In genomic region chr12:102757689-102758402, GRCm38 (mm10) we compare ENCODE assay signal across 8 mouse cellular contexts. TPM values are rescaled to one million over a fixed set of nuclear protein-coding genes. Genes with fewer than 3 reads are reported as not detected.
DNase-seq lines count a peak whose midpoint lies in the region; ATAC-seq lines count a peak whose summit lies in the region.

Gene Gm28051 (minus strand): TSS chr12:102757765.
Gene Gon7 (minus strand): TSS chr12:102757803.
Gene Ubr7 (plus strand): TSS chr12:102757967.

- DNase-seq in adipocyte (ENCODE audit: low spot score): peak; percentile 98
- DNase-seq in embryo, embryonic 10 days (ENCODE audit: low spot score): peak; percentile 97
- peak; percentile 94 for DNase-seq in gastrocnemius, postnatal 10 days
- DNase-seq in induced T-regulatory cell, adult 2 months (ENCODE audit: low read depth): peak; percentile 99
- peak; percentile 90 to 97 for DNase-seq in left cerebral cortex, adult 9 months (ENCODE audit: low spot score in 2 of 2)
- peak; percentile 96 for DNase-seq in right cerebral cortex, postnatal 14 days
- peak; percentile 94 to 96 for DNase-seq in urinary bladder, postnatal 36 days (ENCODE audit: low spot score in 2 of 2)

- ATAC-seq in megakaryocyte progenitor cell, adult 5-6 weeks (replicated peaks; ENCODE audit: poor library complexity): peak; percentile 93

RNA-seq across cellular contexts. Expression of gene Gm28051, which starts in this region (rescaled TPM):
- not detected for total RNA-seq in gastrocnemius, postnatal 10 days (2021)
- total RNA-seq in megakaryocyte progenitor cell, adult 5-6 weeks (2015): not detected in 2 replicates
- not detected in 2 replicates for total RNA-seq in megakaryocyte progenitor cell, adult 5-6 weeks (2017)

RNA-seq across cellular contexts. Expression of gene Gon7, which starts in this region (rescaled TPM):
- 1 to 10 TPM; 6.7 to 7.4 TPM for total RNA-seq in gastrocnemius, postnatal 10 days (2021)
- 19.6 and 19.7 TPM in 2 replicates for total RNA-seq in megakaryocyte progenitor cell, adult 5-6 weeks (2015)
- 17.5 and 18.0 TPM in 2 replicates for total RNA-seq in megakaryocyte progenitor cell, adult 5-6 weeks (2017)

RNA-seq across cellular contexts. Expression of gene Ubr7, which starts in this region (rescaled TPM):
- 10 to 100 TPM; 15.2 to 17.7 TPM for total RNA-seq in gastrocnemius, postnatal 10 days (2021)
- 29.3 and 32.4 TPM in 2 replicates for total RNA-seq in megakaryocyte progenitor cell, adult 5-6 weeks (2015)
- 47.7 and 55.2 TPM in 2 replicates for total RNA-seq in megakaryocyte progenitor cell, adult 5-6 weeks (2017)

Comparison
In these comparisons a context has a peak if more than half of its experiments do, and no peak if none do; other contexts are left out.
1. Peak in every context shown above with its lines: DNase-seq and ATAC-seq.